Mouse (Mus musculus): ENCODE results near the gene Grk3.

DNA sequence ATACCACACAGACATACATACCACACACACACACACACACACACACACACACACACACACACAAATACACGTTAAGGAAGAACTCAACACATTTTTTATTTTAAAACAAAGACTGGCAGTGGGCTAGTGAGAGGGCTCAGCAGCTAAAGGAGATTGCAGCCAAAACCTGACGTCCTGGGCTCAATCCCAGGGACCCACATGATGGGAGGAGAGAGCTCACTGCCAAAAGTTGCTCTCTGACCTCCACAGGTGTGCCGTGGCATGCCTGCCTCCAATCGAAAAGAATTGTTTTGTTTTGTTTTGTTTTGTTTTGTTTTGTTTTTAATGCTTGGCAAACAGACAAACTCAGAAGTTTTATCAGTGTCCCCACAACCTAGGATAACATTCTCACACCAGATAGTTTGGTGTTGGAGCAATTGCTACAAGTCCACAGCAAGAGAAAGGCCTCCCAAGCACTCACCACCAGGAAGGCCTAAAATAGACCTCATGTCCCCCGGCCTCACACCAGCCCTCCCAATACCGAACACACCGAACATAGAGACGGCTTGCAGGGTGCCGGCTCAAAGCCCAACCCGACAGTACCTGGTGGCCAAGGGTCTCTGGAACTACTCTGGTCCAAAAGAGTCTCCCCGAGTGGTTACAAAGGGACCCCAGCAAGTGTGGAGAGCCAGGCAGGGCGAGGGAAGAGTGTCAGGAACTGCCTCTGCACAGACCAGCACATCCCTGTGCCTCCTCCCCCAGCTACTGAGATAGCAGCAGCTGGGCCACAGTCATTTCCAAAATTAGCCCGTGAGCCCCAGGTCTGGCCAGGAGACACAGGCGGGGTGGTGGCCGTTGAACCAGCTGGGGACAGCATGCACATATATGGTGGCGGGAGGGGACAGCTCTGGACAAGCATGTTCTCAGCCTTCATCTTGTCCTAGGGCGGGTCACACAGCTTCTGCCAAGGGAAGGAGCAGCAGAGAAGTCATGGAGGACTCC, 119.6 kb downstream of the Grk3 start, which contains the start of gene Myo18b:
- TF ChIP-seq EP300 (IDR thresholded peaks at IDR 0.05; ENCODE audit: low read depth) (no peak), CTCF (IDR thresholded peaks at IDR 0.05; ENCODE audit: low read depth) (no peak)

Data from liver, embryonic 14.5 days (tissue).